Mouse (Mus musculus) kidney, embryonic 16.5 days (tissue): ENCODE data around the gene Olfr1116. TPM values are rescaled to one million over a fixed set of nuclear protein-coding genes. Genes with fewer than 3 reads are reported as not detected.
"Not testable (repeated sequence)": the region's sequence is repeated elsewhere in the genome, so short reads cannot be mapped to it uniquely, and the experiment has no call there.

ENCODE experiments used
- ATAC-seq: fragments of 200-750 bp; cut with Nextera tagmentation; 2 replicates; pipeline ENCODE4 v1.8.0; 2017; ENCODE audit warnings: moderate TSS enrichment; ENCODE audit not compliant: low FRiP score, low TSS enrichment
- H3K27ac ChIP-seq: fragments of 300-500 bp; sonication (generic); 2 replicates; pipeline ENCODE4 v1.5.1; 2014; ENCODE audit warnings: low read length
- H3K27me3 ChIP-seq: fragments of 300-500 bp; sonication (generic); 2 replicates; pipeline ENCODE4 v1.6.1; 2014; ENCODE audit warnings: low read length, control low read depth, mixed read lengths; ENCODE audit not compliant: insufficient read depth
- H3K36me3 ChIP-seq: fragments of 300-500 bp; sonication (generic); 2 replicates; pipeline ENCODE4 v1.6.1; 2014; ENCODE audit warnings: low read length, control low read depth, mixed read lengths; ENCODE audit not compliant: insufficient read depth
- H3K4me1 ChIP-seq: fragments of 300-500 bp; sonication (generic); 2 replicates; pipeline ENCODE4 v1.6.1; 2014; ENCODE audit warnings: low read length, control low read depth, mixed read lengths; ENCODE audit not compliant: insufficient read depth
- H3K4me2 ChIP-seq: fragments of 300-500 bp; sonication (generic); replicated peaks from 2 replicates; pipeline ENCODE4 v1.6.1; 2014; ENCODE audit warnings: low read depth, low read length
- H3K4me3 ChIP-seq: fragments of 300-500 bp; sonication (generic); 2 replicates; pipeline ENCODE4 v1.5.1; 2014; ENCODE audit warnings: mild to moderate bottlenecking, low read length
- H3K9ac ChIP-seq: fragments of 300-500 bp; sonication (generic); replicated peaks from 2 replicates; pipeline ENCODE4 v1.6.1; 2014; ENCODE audit warnings: low read length
- H3K9me3 ChIP-seq: fragments of 300-500 bp; sonication (generic); 2 replicates; pipeline ENCODE4 v1.6.1; 2016; ENCODE audit warnings: low read length, control low read depth
- WGBS: fragments of 180-500 bp; shearing (Covaris S2); extraction: QIAGEN DNeasy Blood & Tissue Kit; methylation state at CpG from one replicate; pipeline ENCODE4 v1.1.7; 2014; 5-methylcytosine and 5-hydroxymethylcytosine counted together
- microRNA-seq: library from miRNA; unstranded; fragments of <30 nt; microRNA quantifications from one replicate; pipeline ENCODE4, GENCODE M21; 2016
- polyA plus RNA-seq: library from polyadenylated mRNA; unstranded; fragments of >200 nt; fragmentation: Nextera tagmentation; extraction: Ambion mirVana; gene quantifications from 2 replicates; pipeline ENCODE4 v1.2.1, GENCODE M21; 2015

Gene Olfr1116
- polyA plus RNA-seq, result not detected in 2 replicates

DNA sequence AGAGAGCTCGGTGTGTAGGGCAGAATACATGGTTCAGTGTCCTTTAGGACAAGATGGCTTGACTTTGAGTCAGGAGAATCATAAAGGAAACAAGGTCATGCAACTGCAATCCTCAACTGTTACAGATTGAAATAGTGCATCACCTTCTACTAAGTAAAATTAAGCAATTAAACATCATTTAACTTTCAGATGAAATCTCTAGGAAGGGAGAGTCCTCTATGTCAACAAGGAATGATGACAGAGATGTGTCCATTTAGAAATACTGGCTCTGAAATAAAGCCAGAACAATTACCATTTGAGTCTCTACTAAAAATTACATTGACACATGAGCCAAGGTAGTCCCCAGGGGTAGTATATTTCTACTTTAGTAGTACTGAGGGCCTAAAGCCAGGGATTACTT, at the start of gene Olfr1116:
Gene Olfr1116 (plus strand): TSS at position 301 of the 400 bp plus-strand sequence.
- Histone ChIP-seq H3K4me2 (no peak within 1 kb of the TSS), H3K27ac (no peak within 1 kb of the TSS), H3K36me3 (no peaks in the 10 kb centered on the region), H3K9ac (no peak within 1 kb of the TSS), H3K9me3 (no peaks in the 10 kb centered on the region), H3K27me3 (no peaks in the 10 kb centered on the region), H3K4me1 (no peaks in the 10 kb centered on the region), H3K4me3 (no peak within 1 kb of the TSS)
- no peak for ATAC-seq
- WGBS, result 92% methylated on average over 1 of the region's 1 CpGs

DNA sequence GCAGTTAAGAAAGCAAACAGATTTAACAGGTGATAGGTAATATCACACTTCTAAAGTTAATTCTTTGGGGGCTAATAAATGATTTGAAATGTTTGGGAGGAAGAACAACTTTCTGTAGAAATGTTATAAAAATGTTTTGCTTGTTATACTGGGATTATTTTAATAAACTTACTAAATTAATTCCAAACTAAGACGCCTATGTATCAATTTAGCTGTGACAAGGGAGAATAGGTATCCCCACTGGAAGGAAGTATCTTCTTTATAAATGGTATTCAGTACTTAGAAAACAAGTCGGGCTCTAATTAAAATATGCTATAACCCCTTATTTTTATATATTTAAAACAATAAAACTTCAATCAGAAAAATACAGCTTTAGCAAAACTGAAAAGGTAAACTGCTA, 19.6 kb upstream of the Olfr1116 start, which contains the start of gene Olfr1115:
Gene Olfr1115 (plus strand): TSS at position 301 of the 400 bp plus-strand sequence.
- Histone ChIP-seq H3K9ac (no peak within 1 kb of the TSS), H3K36me3 (no peaks in the 10 kb centered on the region), H3K9me3 (no peaks in the 10 kb centered on the region), H3K4me3 (no peak within 1 kb of the TSS), H3K27ac (no peak within 1 kb of the TSS), H3K27me3 (no peaks in the 10 kb centered on the region), H3K4me1 (no peaks in the 10 kb centered on the region), H3K4me2 (no peak within 1 kb of the TSS)
- 76% methylated on average over 2 of the region's 2 CpGs for WGBS
- ATAC-seq, result no peak

GRCm38 (mm10) chr2:87293977-87294376, 26.6 kb downstream of the Olfr1116 start:
- H3K4me3 ChIP-seq, ATAC-seq, H3K27ac ChIP-seq, H3K9me3 ChIP-seq, H3K4me1 ChIP-seq, H3K4me2 ChIP-seq, H3K27me3 ChIP-seq, H3K36me3 ChIP-seq, H3K9ac ChIP-seq: not testable (repeated sequence)

DNA sequence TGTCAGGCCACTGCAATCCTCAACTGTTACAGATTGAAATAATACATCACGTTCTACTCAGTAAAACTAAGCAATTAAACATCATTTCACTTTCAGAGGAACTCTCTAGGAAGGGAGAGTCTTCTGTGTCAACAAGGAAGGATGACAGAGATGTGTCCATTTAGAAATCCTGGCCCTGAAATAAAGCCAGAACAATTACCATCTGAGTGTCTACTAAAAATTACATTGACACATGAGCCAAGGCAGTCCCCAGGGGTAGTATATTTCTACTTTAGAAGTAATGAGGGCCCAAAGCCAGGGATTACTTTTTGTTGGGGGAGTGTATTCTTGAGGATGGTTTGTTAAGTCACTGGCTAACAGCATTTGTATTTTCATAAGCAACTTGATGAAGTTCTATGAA, 39.9 kb downstream of the Olfr1116 start, which contains the start of gene Olfr1118:
Gene Olfr1118 (plus strand): TSS at position 301 of the 400 bp plus-strand sequence.
- Histone ChIP-seq H3K4me3 (no peak within 1 kb of the TSS), H3K9me3 (no peaks in the 10 kb centered on the region), H3K27ac (no peak within 1 kb of the TSS), H3K36me3 (no peaks in the 10 kb centered on the region), H3K27me3 (no peaks in the 10 kb centered on the region), H3K4me1 (no peaks in the 10 kb centered on the region), H3K4me2 (no peak within 1 kb of the TSS), H3K9ac (no peak within 1 kb of the TSS)
- WGBS, result 64% methylated on average over 1 of the region's 1 CpGs
- no peak for ATAC-seq

Small RNA genes lying within 50 kb of the gene (microRNA-seq; reads per million reads assigned to microRNA genes)
- gene Gm27438, result not detected

Other genes starting within 250 kb of the Olfr1116 start
- gene Olfr1104, start 240.5 kb upstream of the Olfr1116 start, polyA plus RNA-seq, result not detected in 2 replicates
- gene Olfr1105, start 231.0 kb upstream of the Olfr1116 start, polyA plus RNA-seq, result not detected in 2 replicates
- gene Olfr1106, start 215.3 kb upstream of the Olfr1116 start, polyA plus RNA-seq, result not detected in 2 replicates
- gene Olfr1107, start 191.7 kb upstream of the Olfr1116 start, polyA plus RNA-seq, result not detected in 2 replicates
- not detected in 2 replicates for gene Olfr1109, start 171.5 kb upstream of the Olfr1116 start, polyA plus RNA-seq
- not detected in 2 replicates for gene Olfr259, start 153.0 kb upstream of the Olfr1116 start, polyA plus RNA-seq
- not detected in 2 replicates for gene Olfr1110, start 127.2 kb upstream of the Olfr1116 start, polyA plus RNA-seq
- not detected in 2 replicates for gene Olfr1111, start 114.9 kb upstream of the Olfr1116 start, polyA plus RNA-seq
- gene Olfr1112, start 79.7 kb upstream of the Olfr1116 start, polyA plus RNA-seq, result not detected in 2 replicates
- not detected in 2 replicates for gene Olfr1113, start 58.6 kb upstream of the Olfr1116 start, polyA plus RNA-seq
- gene Olfr1115, start 19.5 kb upstream of the Olfr1116 start, polyA plus RNA-seq, result not detected in 2 replicates
- gene Olfr1118, start 40.0 kb downstream of the Olfr1116 start, polyA plus RNA-seq, result not detected in 2 replicates
- gene Olfr1120, start 87.3 kb downstream of the Olfr1116 start, polyA plus RNA-seq, result not detected in 2 replicates
- not detected in 2 replicates for gene Olfr1121, start 102.4 kb downstream of the Olfr1116 start, polyA plus RNA-seq
- gene Olfr1122, start 118.3 kb downstream of the Olfr1116 start, polyA plus RNA-seq, result not detected in 2 replicates
- not detected in 2 replicates for gene Olfr1123, start 149.1 kb downstream of the Olfr1116 start, polyA plus RNA-seq
- 0.09 TPM in 1 of 2 replicates, not detected in the other for gene Olfr1124, start 162.7 kb downstream of the Olfr1116 start, polyA plus RNA-seq
- gene Olfr1126, start 186.4 kb downstream of the Olfr1116 start, polyA plus RNA-seq, result not detected in 2 replicates
- gene Pramel7, start 229.6 kb downstream of the Olfr1116 start, polyA plus RNA-seq, result not detected in 2 replicates
- not detected in 2 replicates for gene Pramel6, start 239.0 kb downstream of the Olfr1116 start, polyA plus RNA-seq